Mouse (Mus musculus) liver, embryonic 14.5 days (tissue): ENCODE data around the gene Eefsec.

Source experiments
- CTCF ChIP-seq: IDR thresholded peaks from 2 replicates; pipeline ENCODE4 v1.5.1; 2016; ENCODE audit warnings: antibody characterized with exemption, low read depth, control low read depth
- EP300 ChIP-seq: IDR thresholded peaks from 2 replicates; pipeline ENCODE4 v1.6.1; 2016; ENCODE audit warnings: antibody characterized with exemption, low read depth

DNA sequence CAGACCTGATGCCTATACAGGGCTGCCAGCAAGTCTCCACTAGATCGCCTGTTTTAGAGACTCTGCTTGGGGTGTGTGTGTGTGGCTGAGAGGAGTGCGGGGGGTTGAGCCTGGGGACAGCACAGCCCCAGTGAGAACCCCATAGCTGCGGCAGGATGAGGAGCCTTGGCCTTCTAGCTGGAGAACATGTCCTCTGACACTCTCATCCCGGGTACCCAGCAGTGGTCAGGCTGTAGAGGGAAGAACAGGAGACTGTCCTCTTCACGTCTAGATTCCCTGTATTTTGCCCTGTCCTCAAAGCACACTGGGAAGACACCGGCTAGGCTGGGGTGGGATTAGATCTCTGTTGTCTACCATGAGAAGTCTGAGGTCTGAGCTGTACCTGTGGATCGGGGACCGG lies 210.9 kb downstream of the Eefsec start:
- TF ChIP-seq EP300, result no peak
- TF ChIP-seq CTCF, result no peak
